Mouse (Mus musculus): ENCODE results near the gene Farp1. TPM values are rescaled to one million over a fixed set of nuclear protein-coding genes. Genes with fewer than 3 reads are reported as not detected.

The Farp1 gene
- polyA plus RNA-seq, 1 experiment from 2014 or later = 36.1 TPM

DNA sequence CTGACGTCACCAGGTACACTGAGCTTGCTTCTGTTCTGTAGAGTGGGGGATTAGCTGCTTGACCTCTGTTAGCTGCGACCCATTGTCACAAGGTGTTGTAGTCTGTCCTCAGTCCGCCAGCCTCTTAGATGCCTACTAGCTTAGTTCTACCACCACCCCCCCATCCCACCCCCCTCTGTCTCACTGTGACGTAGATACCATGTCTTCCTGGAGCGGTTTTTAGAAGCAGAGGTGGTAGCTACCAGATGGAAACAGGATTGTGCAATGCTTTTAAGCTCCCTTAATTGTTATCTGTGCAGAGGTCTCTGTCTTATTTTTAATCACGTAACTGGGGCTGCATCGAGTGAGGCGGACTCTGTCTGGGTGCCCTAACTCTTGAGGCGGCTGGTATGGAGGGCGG is 219.9 kb downstream of the Farp1 start:
- no peak for DNase-seq (ENCODE audit: low spot score)
- H3K9me3 ChIP-seq = no peaks in the 10 kb centered on the region
- H3K36me3 ChIP-seq = peaks cover 58% of the 10 kb centered on the region
- no peak overlapping the region for H3K4me3 ChIP-seq
- 73% methylated on average over 10 of the region's 10 CpGs for WGBS
- no peaks in the 10 kb centered on the region for H3K27me3 ChIP-seq (ENCODE audit: insufficient read depth, poor library complexity, severe bottlenecking)
- H3K4me1 ChIP-seq = peaks cover 24% of the 10 kb centered on the region
- no peak overlapping the region for H3K27ac ChIP-seq

DNA sequence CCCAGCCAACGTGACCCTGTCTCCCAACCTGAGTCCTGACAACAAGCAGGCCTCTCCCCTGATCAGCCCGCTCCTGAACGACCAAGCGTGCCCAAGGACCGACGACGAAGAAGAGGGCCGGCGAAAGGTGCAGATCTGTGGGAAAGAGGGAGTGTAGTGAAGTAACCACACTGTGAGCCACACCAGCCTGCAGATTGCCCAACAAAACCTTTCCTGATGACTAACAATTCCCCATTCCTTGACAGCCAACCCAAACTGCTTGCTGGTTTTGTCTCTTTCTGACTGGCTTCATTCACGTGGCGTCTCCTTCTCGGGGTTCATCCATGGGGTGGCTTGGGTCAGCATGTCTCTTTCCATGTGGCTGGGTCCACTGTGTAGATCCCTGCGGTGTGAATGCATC is 220.5 kb downstream of the Farp1 start:
- Histone ChIP-seq H3K9me3 (no peaks in the 10 kb centered on the region), H3K4me1 (peaks cover 24% of the 10 kb centered on the region), H3K36me3 (peaks cover 54% of the 10 kb centered on the region), H3K4me3 (no peak overlapping the region), H3K27me3 (ENCODE audit: insufficient read depth, poor library complexity, severe bottlenecking) (no peaks in the 10 kb centered on the region), H3K27ac (no peak overlapping the region)
- no peak for DNase-seq (ENCODE audit: low spot score)
- WGBS = 64% methylated on average over 13 of the region's 13 CpGs

DNA sequence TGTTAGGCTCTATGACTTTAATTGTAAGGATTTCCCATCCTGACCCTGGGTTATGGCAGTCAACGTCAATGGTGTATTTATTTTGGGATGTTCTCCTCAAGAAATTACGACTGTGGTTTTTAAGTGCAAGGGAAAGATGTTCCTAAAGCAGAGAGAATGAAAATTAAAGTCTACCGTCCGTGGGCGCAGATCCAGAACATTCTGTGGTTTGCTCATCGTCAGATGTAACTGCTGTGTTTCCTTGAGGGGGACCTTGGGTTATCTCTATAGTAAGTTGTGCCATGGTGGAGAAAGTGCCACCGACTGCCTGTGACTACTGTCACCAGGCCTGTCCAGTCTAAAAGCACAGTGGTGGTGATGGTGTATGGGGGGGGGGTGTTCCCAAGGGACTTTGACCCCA is 221.9 kb downstream of the Farp1 start:
- peaks cover 25% of the 10 kb centered on the region for H3K4me1 ChIP-seq
- H3K27ac ChIP-seq = no peak overlapping the region
- H3K4me3 ChIP-seq = no peak overlapping the region
- 89% methylated on average over 7 of the region's 7 CpGs for WGBS
- peaks cover 56% of the 10 kb centered on the region for H3K36me3 ChIP-seq
- DNase-seq (ENCODE audit: low spot score) = no peak
- no peaks in the 10 kb centered on the region for H3K9me3 ChIP-seq
- H3K27me3 ChIP-seq (ENCODE audit: insufficient read depth, poor library complexity, severe bottlenecking) = no peaks in the 10 kb centered on the region

DNA sequence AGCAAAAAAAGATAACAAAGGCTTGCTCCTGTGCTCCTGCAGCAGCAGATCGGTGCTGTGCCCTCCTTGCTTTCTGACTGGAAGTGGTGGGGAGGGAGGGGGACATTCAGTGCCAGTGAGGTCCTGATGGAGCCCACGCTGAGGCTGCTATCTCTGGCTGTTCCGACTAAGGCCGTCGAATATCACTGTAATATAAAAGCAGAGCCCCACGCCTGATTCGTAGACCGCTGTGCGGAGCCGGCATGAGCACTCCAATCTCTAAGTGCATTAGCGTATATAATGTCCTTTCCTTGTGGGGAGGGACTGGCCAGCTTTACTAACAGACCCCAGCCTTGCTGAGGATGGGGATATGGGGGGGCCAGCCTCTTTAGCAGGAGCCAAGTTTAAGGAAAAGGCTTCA is 224.3 kb downstream of the Farp1 start:
- Histone ChIP-seq H3K27me3 (ENCODE audit: insufficient read depth, poor library complexity, severe bottlenecking) (no peaks in the 10 kb centered on the region), H3K36me3 (peaks cover 53% of the 10 kb centered on the region), H3K4me3 (no peak overlapping the region), H3K4me1 (peaks cover 34% of the 10 kb centered on the region), H3K9me3 (no peaks in the 10 kb centered on the region), H3K27ac (no peak overlapping the region)
- DNase-seq (ENCODE audit: low spot score) = no peak
- WGBS = 78% methylated on average over 11 of the region's 11 CpGs

DNA sequence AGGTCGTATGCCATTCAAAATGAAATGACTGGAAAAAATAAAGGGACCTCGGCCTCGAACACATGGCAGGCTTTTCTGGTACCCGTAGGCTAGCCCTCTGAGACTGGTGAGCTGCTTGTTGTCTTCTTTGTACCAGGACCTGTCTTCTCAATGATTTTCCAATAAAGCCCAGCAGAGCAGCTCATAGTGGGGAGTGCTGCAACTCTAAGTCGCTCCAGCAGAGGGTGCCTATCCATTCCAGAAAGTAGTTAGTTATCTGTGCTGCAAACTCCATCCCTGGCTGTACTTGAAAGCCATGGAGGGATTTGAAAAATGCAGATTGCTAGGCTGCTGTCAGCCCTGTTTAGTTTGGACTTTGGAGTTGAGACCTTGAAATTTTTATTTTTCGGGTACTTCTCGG is 224.8 kb downstream of the Farp1 start:
- Histone ChIP-seq H3K36me3 (peaks cover 56% of the 10 kb centered on the region), H3K27ac (no peak overlapping the region), H3K27me3 (ENCODE audit: insufficient read depth, poor library complexity, severe bottlenecking) (no peaks in the 10 kb centered on the region), H3K4me1 (peaks cover 35% of the 10 kb centered on the region), H3K9me3 (no peaks in the 10 kb centered on the region), H3K4me3 (no peak overlapping the region)
- DNase-seq (ENCODE audit: low spot score) = no peak
- 53% methylated on average over 7 of the region's 7 CpGs for WGBS

DNA sequence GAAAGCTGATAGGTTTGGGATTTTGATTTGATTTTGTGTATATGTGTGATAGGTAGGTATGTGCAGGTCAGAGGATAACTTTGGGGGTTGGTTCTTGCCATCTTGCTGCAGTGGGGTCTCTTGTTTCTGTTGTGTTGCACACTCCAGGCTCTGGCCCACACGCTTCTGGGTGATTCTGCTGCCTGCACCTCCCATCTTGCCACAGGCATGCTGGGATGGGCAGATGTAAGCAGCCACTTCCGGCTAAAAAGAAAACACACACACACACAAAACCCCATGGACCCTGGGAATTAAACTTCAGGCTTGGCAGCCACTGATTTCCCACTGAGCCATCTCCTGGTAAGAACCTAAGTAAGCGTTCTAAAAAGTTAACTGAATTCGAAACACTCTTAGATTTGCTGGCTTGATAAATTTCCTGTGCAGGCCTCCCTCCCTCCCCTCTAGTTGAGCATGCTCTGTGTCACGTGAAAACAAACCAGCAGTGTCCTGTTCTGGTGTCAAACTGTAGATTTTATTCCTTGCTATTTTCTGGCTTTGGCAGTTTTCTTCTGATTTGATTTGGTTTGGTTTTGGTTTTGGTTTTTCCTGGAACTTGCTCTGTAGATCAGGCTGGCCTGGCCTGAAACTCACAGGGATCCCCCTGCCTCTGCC is 226.4 kb downstream of the Farp1 start:
- WGBS = 76% methylated on average over 5 of the region's 5 CpGs
- no peaks in the 10 kb centered on the region for H3K9me3 ChIP-seq
- H3K36me3 ChIP-seq = peaks cover 48% of the 10 kb centered on the region
- no peak for DNase-seq (ENCODE audit: low spot score)
- peaks cover 34% of the 10 kb centered on the region for H3K4me1 ChIP-seq
- H3K27me3 ChIP-seq (ENCODE audit: insufficient read depth, poor library complexity, severe bottlenecking) = no peaks in the 10 kb centered on the region
- H3K4me3 ChIP-seq = no peak overlapping the region
- H3K27ac ChIP-seq = no peak overlapping the region; the same call in 1 of the 2 replicates

DNA sequence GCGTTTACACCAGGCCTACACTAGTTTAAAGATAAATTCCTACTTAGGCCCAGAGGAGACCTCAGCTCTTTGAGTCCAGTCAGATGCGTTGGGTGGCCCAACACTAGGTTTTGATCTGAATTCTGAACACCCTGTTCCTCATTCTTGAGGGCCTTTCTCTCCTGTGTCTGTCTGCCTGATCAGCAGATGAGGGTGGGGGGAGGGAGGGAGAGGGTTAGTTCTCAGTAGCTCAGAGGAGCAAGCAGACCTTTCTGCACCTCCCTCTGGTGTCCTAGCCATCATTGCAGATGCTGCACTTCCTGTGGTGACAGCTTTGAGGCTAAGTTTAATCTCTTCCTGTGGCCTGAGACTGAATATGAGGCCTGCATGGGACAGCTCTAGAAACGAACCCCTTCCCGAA is 227.6 kb downstream of the Farp1 start:
- no peak for DNase-seq (ENCODE audit: low spot score)

DNA sequence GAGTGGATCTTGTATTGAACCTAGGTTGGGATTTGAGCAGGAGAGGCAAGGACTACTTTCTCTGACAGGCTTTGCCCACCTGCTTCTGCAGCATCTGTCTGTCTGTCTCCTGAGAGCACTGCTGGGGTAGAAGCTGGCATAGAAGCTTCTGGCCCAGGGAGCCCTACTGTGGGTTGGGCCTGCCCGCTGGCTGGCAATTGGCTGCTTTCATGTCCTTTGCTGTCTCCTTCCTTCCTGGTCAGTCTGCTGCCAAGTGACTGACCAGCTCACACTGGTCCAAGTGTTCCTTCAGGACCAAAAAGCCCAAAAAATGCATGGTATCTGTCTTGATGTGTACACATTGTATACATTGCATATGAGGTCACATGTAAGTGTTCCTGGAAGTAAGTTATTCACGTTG is 228.9 kb downstream of the Farp1 start:
- DNase-seq (ENCODE audit: low spot score) = no peak
- H3K27me3 ChIP-seq (ENCODE audit: insufficient read depth, poor library complexity, severe bottlenecking) = no peaks in the 10 kb centered on the region
- peaks cover 45% of the 10 kb centered on the region for H3K36me3 ChIP-seq
- H3K4me3 ChIP-seq = no peak overlapping the region
- H3K4me1 ChIP-seq = peaks cover 42% of the 10 kb centered on the region
- H3K9me3 ChIP-seq = no peaks in the 10 kb centered on the region
- H3K27ac ChIP-seq = peak overlapping the region; percentile 36; the same call in 1 of the 2 replicates
- WGBS = 84% methylated on average over 2 of the region's 2 CpGs

More for the DNA sequence above, 227.6 kb downstream of the Farp1 start:
- peak overlapping the region; percentile 17; the same call in 1 of the 2 replicates for H3K27ac ChIP-seq
- 66% methylated on average over 4 of the region's 4 CpGs for WGBS
- H3K27me3 ChIP-seq (ENCODE audit: insufficient read depth, poor library complexity, severe bottlenecking) = no peaks in the 10 kb centered on the region
- peaks cover 42% of the 10 kb centered on the region for H3K4me1 ChIP-seq
- H3K9me3 ChIP-seq = no peaks in the 10 kb centered on the region
- no peak overlapping the region for H3K4me3 ChIP-seq
- H3K36me3 ChIP-seq = peaks cover 45% of the 10 kb centered on the region

DNA sequence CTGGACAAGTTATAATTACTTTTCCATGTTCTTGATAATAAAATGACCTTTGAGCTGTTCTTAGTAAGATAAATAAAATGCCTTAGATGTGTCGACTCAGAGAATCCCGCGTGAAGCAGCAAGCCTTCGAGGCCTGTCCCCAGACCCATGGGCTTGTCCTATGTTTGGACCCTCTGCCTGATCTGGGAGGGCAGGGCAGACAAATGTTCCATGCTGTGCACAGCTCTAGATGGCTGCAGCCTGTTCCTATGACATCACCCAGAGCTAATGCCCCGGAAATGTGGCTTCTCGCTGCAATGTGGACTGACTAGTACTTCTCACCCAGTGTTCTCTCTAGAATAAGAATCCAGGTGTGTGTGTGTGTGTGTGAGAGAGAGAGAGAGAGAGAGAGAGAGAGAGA is 229.5 kb downstream of the Farp1 start:
- H3K36me3 ChIP-seq = peaks cover 45% of the 10 kb centered on the region
- peak overlapping the region; percentile 36; the same call in 1 of the 2 replicates for H3K27ac ChIP-seq
- peaks cover 42% of the 10 kb centered on the region for H3K4me1 ChIP-seq
- H3K27me3 ChIP-seq (ENCODE audit: insufficient read depth, poor library complexity, severe bottlenecking) = no peaks in the 10 kb centered on the region
- no peak overlapping the region for H3K4me3 ChIP-seq
- DNase-seq (ENCODE audit: low spot score) = no peak
- WGBS = 80% methylated on average over 6 of the region's 6 CpGs
- no peaks in the 10 kb centered on the region for H3K9me3 ChIP-seq

DNA sequence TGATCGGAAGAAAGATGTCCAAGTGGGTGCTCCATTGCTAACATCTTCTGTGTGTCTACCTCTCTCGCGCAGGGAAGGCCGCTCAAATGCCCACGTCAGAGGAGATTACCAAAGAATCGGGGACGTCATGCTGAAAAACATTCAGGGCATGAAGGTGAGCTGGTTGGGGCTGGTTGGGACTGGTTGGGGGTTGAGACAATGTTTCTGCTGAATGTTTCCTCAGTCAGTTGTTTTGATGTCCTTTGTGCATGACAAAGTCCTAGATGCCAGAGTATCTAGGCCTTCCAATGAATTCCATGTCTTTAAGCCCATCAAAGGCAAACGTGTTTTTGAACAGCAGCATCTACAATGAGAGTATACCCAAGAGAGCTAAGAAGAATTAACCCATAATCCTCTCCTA is 232.8 kb downstream of the Farp1 start:
- no peaks in the 10 kb centered on the region for H3K9me3 ChIP-seq
- 91% methylated on average over 8 of the region's 8 CpGs for WGBS
- no peak overlapping the region for H3K27ac ChIP-seq
- DNase-seq (ENCODE audit: low spot score) = no peak
- peaks cover 46% of the 10 kb centered on the region for H3K4me1 ChIP-seq
- H3K27me3 ChIP-seq (ENCODE audit: insufficient read depth, poor library complexity, severe bottlenecking) = no peaks in the 10 kb centered on the region
- H3K4me3 ChIP-seq = no peak overlapping the region
- peaks cover 62% of the 10 kb centered on the region for H3K36me3 ChIP-seq

DNA sequence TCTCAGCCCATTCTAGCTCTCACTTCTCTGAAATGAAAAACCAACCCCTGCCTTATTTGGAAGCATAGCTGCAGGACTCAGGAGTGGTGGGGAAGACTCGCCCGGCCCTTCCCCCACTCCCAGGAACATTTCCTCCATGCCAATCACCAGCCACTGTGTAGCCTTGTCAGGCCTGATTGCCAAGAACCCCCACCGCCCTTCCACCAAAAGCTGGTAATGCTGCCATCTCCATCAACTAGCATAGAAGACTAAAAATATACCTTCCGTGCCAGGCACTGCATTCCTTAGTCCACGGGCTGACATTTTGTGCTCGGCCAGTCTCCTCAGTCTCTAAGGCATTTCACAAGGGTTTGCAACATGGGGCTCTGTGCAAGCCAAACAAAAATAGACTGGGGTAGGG is 235.5 kb downstream of the Farp1 start:
- H3K27me3 ChIP-seq (ENCODE audit: insufficient read depth, poor library complexity, severe bottlenecking) = no peaks in the 10 kb centered on the region
- 39% methylated on average over 6 of the region's 6 CpGs for WGBS
- DNase-seq (ENCODE audit: low spot score) = no peak
- peaks cover 26% of the 10 kb centered on the region for H3K4me1 ChIP-seq
- peak overlapping the region; percentile 81 for H3K27ac ChIP-seq
- no peaks in the 10 kb centered on the region for H3K9me3 ChIP-seq
- H3K4me3 ChIP-seq = no peak overlapping the region
- peaks cover 72% of the 10 kb centered on the region for H3K36me3 ChIP-seq

DNA sequence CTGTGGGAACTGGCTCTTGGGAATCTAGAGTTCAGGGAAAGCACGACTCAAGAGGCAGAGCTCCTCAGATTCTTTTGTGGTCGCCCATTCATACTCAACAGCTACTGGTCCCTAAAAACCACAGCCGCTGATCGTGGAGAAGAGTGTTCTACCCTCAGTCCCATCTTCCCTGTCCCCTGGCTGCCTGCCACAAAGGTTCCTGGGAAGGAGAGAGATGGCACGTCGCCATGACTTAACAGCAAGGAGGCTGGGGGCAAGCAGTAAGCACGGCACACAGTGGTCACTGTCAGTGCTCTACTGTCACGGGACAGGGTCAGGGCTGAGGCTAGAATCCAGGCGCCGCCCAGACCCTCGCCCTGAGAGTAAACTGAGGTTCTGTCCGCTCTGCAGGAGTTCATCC is 240.0 kb downstream of the Farp1 start:
- Histone ChIP-seq H3K27me3 (ENCODE audit: insufficient read depth, poor library complexity, severe bottlenecking) (no peaks in the 10 kb centered on the region), H3K27ac (no peak overlapping the region), H3K36me3 (peaks cover 88% of the 10 kb centered on the region), H3K4me3 (no peak overlapping the region), H3K4me1 (peaks cover 17% of the 10 kb centered on the region), H3K9me3 (no peaks in the 10 kb centered on the region)
- no peak for DNase-seq (ENCODE audit: low spot score)
- WGBS = 87% methylated on average over 12 of the region's 12 CpGs

DNA sequence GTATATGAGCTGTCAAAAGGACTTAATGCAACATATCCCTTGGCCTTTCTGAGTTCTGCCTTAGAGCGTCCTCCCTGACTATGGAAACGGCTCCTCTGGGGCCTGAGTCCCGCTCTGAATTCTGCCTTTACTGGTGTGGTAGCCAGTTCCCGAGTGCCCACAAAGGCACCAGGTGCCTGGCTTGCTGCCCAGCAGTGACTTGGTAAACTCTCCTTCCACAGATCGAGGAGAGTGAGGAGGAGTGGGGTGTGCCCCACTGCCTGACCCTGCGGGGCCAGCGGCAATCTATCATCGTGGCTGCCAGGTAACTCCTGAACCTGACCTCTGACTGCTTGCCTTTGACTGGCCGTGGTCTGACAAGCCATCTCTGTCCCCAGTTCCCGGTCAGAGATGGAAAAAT is 241.0 kb downstream of the Farp1 start:
- 83% methylated on average over 10 of the region's 10 CpGs for WGBS
- Histone ChIP-seq H3K36me3 (peaks cover 92% of the 10 kb centered on the region), H3K9me3 (no peaks in the 10 kb centered on the region), H3K4me1 (peaks cover 12% of the 10 kb centered on the region), H3K27ac (no peak overlapping the region), H3K4me3 (no peak overlapping the region), H3K27me3 (ENCODE audit: insufficient read depth, poor library complexity, severe bottlenecking) (no peaks in the 10 kb centered on the region)
- no peak for DNase-seq (ENCODE audit: low spot score)

DNA sequence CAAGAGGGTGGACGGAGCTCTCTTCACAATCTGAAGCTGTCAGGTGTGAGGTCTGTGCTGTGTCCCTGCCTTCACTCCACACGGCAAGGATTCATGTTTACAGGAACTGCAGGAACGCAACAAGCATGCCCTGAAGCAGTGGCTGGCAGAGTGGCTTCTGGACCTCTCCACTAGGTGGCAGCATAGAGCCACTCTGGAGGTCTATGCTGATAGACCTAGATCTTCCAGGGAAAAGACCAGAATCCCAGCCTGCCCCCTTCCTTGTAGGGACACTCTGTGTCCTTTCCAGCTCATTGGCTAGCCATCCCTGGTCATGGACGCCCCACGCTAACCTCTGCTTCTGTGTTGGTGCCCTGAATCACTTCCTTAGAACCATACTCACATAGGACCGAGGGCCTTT is 244.1 kb downstream of the Farp1 start:
- WGBS = 28% methylated on average over 6 of the region's 6 CpGs
- peak; percentile 90 for DNase-seq (ENCODE audit: low spot score)
- Histone ChIP-seq H3K27me3 (ENCODE audit: insufficient read depth, poor library complexity, severe bottlenecking) (no peaks in the 10 kb centered on the region), H3K4me1 (peaks cover 14% of the 10 kb centered on the region), H3K4me3 (no peak overlapping the region), H3K9me3 (no peaks in the 10 kb centered on the region), H3K27ac (no peak overlapping the region), H3K36me3 (peaks cover 92% of the 10 kb centered on the region)
